Mouse (Mus musculus) mouse embryonic stem cell (cell line): ENCODE data around the gene Capzb.

ENCODE experiments used
- in situ Hi-C, 2 experiments: fragments of 300-500 bp; cut with MboI; formaldehyde crosslinking; loops; 1 replicate in 1 of 2; 3 replicates in 1 of 2; pipeline ENCODE4 v1.14.3; 2019 to 2020; ENCODE audit warnings: low sequenced_read_pairs in 2 of 2, low pct_unique_long_range_greater_than_20kb in 1 of 2, mixed read lengths in 1 of 2; ENCODE audit not compliant: unreplicated experiment in 1 of 2

Capzb gene

DNA sequence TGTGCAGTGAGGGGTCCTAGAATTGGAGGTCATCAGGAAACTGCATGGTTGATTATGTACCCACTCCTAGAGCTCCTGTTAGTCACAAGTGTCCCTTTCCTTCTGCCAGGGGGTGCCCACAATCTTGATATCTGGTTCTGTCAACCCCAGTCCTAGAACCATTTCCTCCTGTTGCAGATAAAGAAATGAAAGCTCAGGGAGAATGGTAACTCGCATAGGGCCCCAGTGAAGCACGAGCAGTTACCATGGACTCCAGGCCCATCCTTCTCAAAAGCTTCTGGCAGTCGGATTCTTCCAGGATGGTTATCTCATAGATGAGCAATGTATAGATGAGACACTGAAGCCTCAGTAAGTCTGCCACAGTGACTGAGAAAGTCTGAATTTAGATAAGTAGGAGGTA lies 8.2 kb downstream of the Capzb start:
- in situ Hi-C loops: no loop called here

DNA sequence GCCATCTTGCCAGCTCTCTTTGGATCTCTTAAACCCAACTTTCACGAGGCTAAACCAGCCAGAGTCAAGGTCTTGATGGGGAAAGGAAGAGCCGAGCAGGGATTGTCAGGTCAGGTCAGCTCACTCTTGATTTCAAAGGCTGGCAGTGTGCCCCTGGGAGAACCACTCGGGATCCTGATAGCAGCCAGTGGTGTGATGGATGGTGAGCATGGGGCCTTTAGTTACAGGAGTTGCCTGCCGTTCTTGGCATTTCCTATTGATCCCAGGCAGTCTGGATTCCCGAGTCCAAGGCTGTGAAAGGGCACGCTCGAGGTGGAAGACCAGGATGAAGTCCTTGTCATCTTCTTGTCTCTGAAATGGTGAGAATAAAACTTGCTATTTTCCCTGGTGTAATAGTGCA lies 9.9 kb downstream of the Capzb start:
- in situ Hi-C loops: no loop called here

DNA sequence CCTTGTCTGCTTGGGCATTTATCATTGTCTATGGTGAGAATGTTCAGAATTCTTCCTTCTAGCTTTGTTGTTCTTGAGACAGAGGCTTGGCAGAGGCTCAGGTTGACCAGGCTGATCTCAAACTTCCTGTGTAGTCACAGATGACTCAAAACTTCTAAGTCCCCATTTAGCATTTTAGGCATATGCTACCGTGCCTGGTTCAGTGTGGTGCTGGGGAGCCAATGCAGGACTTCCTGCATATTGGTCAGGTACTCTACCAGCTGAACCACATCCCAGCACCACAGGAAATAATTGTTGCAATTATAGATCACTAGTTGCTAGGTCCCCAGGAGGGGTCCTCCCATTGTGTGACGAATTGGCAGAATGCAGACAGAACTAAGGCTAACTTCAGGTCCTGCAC lies 10.7 kb downstream of the Capzb start:
- in situ Hi-C loops: no loop called here

GRCm38 (mm10) chr4:139205842-139206241 lies 13.1 kb downstream of the Capzb start:
- in situ Hi-C loops: no loop called here

GRCm38 (mm10) chr4:139206353-139207045 lies 13.8 kb downstream of the Capzb start:
- in situ Hi-C loops: no loop called here

DNA sequence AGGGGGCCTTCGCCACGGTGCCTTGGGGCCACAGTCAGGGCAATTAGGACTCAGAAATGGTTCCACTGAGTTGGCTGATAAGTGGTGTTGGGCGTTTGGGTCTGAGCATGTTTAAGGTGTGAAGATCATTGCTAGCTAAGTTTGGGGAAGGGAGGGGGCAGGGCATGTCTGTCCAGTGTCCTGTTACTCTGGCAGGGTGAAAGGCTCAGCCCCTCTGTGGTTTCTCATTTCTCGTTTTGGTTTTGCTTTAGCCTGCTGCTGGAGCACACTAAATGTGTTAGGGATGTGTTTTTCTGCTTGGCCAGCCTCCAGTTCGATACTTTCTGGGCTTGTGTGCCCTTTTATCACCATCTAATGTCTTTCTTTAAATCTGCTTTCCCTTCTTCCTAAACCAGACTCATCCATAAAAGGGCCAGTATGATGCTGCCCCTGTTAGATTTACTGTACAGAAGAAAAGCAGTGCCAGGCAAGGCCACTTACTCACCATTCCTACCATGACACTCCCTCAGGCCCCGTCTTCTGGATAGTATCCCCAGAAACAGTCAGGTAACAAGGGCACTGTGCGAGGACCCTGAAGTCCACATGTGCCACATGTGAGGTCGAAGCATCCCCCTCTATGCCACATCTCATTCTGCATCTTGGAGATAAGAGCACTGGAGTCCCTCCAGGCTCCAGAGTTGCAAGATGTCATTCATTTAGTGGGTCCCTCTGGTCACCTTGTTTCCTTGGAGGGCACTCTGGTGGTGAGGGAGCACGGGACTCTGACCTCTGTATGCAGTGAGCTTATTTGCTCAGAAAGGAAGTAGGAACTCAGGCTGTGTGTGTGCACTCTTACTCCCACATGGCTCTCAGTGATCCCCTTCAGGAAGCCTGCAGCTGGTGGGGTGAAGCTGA lies 15.8 kb downstream of the Capzb start:
- in situ Hi-C loops: no loop called here

- in situ Hi-C loops: no loop called here
These were observed 16.6 kb downstream of the Capzb start for GRCm38 (mm10) chr4:139209130-139209840.

- in situ Hi-C loops: no loop called here
These were observed 19.5 kb downstream of the Capzb start for GRCm38 (mm10) chr4:139211975-139212831.

DNA sequence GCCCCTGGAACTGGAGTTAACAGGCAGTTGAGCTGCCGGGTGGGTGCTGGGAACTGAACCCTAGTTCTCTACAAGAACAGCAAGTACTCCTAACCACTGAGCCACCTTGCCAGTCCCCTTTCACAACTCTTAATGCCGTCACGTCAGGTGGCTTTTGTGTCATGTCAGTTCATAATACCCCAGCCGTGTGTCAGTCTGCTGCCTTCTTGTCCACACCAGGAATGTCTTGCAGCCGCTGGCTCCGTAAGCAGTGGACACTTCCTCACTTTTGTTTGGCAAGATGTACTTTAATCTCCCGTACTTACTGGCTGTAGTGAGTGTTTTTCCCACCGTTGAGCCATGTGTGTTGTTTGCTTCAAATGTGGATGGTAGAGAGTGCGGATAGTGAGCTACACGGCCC lies 20.4 kb downstream of the Capzb start:
- in situ Hi-C loops: no loop called here

GRCm38 (mm10) chr4:139213935-139214371 lies 21.3 kb downstream of the Capzb start:
- in situ Hi-C loops: no loop called here

DNA sequence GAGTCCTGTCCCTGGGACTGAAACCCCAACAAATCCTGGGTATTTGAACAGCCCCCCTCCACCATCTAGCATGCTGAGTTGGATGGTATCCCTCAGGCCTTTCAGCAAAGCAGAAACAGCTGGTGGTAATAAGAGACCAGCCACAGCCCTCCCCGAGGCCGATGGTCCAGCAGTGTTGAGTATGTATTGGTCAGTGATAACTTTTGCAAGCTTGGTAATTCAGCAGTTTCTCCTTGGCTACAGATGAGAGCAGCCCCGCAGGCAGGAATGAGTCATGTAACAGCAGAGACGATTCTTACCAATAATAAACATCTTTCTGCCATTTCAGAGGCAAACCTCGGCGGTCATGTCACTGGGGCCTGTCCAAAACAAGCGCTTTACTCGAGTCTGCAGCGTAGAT lies 23.9 kb downstream of the Capzb start:
- in situ Hi-C loops: no loop called here

GRCm38 (mm10) chr4:139218539-139218938 lies 25.8 kb downstream of the Capzb start:
- in situ Hi-C loops: no loop called here

GRCm38 (mm10) chr4:139219656-139220055 lies 27.0 kb downstream of the Capzb start:
- in situ Hi-C loops: no loop called here

DNA sequence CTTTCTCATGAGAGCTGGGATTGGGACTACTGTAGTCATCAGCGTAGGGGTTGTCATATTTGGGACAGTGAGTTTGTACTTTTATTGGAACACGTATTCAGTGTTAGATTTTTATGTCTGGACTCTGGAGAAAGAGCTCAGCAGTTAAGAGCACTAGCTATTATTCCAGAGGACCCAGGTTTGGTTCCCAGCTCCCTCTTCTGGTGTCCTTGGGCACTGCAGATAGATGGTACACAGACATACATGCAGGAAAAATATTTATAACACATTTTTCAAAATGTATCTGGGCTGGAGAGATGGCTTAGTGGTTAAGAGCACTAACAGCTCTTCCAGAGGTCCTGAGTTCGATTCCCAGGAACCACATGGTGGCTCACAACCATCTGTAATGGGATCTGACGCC lies 28.3 kb downstream of the Capzb start:
- in situ Hi-C loops: no loop called here

GRCm38 (mm10) chr4:139221837-139222236 lies 29.1 kb downstream of the Capzb start:
- in situ Hi-C loops: no loop called here

DNA sequence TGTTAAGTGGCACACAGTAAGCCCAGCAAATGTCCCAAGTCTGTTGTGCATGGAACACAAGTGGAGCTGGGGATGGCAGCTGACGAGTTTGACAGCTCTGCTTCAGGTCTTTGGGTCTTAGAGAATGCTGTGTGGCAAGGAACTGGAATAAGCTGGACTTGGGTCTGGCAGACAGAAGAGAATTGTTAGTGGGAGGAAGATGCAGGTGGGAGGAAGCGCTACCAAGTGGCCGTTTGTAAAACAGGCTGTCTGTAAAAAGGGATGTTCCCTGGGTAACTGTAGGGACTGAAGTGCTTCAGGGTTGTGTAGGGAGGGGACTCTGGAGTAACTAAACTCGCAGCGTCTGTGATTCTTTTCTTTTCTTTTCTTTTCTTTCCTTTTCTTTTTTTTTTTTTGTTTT lies 32.4 kb downstream of the Capzb start:
- in situ Hi-C loops: no loop called here

- in situ Hi-C loops: no loop called here
These were observed 33.2 kb downstream of the Capzb start for GRCm38 (mm10) chr4:139225944-139226343.

DNA sequence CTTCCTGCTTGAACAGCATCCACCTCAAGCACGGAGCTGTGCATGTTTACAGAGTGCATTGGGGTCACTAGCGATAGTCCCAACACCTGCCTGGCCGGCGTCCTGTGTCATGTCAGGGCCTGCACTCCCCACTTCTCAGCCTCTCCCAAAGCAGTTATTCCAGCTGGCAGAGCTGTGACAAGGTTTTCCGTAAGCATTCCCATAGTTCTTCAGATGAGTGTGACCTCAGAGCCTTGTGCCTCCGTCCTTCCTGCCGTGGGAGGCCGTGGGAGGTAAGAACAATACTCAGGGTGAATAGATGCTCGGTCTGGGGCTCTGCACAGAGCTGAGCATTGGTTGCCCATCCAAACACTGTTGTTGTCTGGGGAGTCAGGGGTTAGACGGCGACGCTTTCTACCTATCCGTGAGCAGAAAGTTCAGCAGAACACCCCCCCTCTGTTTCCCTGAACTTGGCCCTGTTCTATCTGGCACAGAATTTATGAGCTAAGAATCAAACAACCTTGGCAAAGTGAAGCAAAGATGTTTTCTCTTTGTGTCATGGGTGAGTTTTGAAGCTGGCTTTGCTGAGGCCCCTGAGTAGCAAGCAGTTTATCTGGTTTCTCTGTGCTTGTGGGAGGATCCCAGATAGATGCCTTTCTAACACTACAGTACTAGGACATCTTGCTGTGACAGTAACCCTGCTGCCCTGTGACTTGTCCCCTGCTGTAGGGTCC lies 34.0 kb downstream of the Capzb start:
- in situ Hi-C loops: no loop called here
